Mouse (Mus musculus) CD4-positive, CD25-positive, alpha-beta regulatory T cell, adult 2 months (primary cell): ENCODE measurements around the gene Gramd4.
"Not testable (repeated sequence)": the region's sequence is repeated elsewhere in the genome, so short reads cannot be mapped to it uniquely, and the experiment has no call there.

Source experiments
- DNase-seq: peaks from one replicate; pipeline ENCODE4 v3.0.0-alpha.2; 2012; ENCODE audit warnings: low read depth, low spot score

Gene Gramd4

GRCm38 (mm10) chr15:86180427-86180826 is 122.9 kb downstream of the Gramd4 start:
- DNase-seq: no peak

- DNase-seq: not testable (repeated sequence)
These were observed 123.8 kb downstream of the Gramd4 start for GRCm38 (mm10) chr15:86181321-86181720.

- DNase-seq: peak; percentile 55
These were observed 124.5 kb downstream of the Gramd4 start for GRCm38 (mm10) chr15:86181941-86182439.

- DNase-seq: peak; percentile 74
These were observed 125.2 kb downstream of the Gramd4 start for GRCm38 (mm10) chr15:86182646-86183045.

GRCm38 (mm10) chr15:86183484-86183883 is 126.0 kb downstream of the Gramd4 start:
- peak; percentile 32 for DNase-seq

- DNase-seq: no peak
These were observed 126.6 kb downstream of the Gramd4 start for GRCm38 (mm10) chr15:86184071-86184470.

GRCm38 (mm10) chr15:86184851-86185688 is 127.6 kb downstream of the Gramd4 start:
- peak; percentile 57 for DNase-seq

GRCm38 (mm10) chr15:86185689-86186569 is 128.4 kb downstream of the Gramd4 start, which contains the start of gene Cerk:
Gene Cerk (minus strand): TSS chr15:86186141.
- DNase-seq: peak; percentile 81

- DNase-seq: no peak
These were observed 129.2 kb downstream of the Gramd4 start for GRCm38 (mm10) chr15:86186686-86187085.
